Mouse (Mus musculus) activated CD4-positive, CD25-positive, alpha-beta regulatory T cell (primary cell): ENCODE results near the gene Ttc5. TPM values are rescaled to one million over a fixed set of nuclear protein-coding genes. Genes with fewer than 3 reads are reported as not detected.

Source experiments
- polyA plus RNA-seq, 2 experiments: library from polyadenylated mRNA; unstranded; fragments of 100-300 nt; shearing (Covaris generic); gene quantifications; one replicate each; pipeline ENCODE4 v1.2.1; 2017

Ttc5 gene
- 100 to 1,000 TPM; 103 to 104 TPM for polyA plus RNA-seq

GRCm38 (mm10) chr14:50785251-50785637, at the start of gene Ttc5:
Gene Ttc5, minus strand, starts transcription at chr14:50785519.

GRCm38 (mm10) chr14:50807487-50808072, 22.3 kb upstream of the Ttc5 start, which contains the start of the genes Ccnb1ip1 and Parp2:
Gene Ccnb1ip1, minus strand, starts transcription at chr14:50807732.
Gene Parp2, plus strand, starts transcription at chr14:50807841.

GRCm38 (mm10) chr14:50744994-50745393, 40.3 kb downstream of the Ttc5 start, which contains the start of gene Olfr749:
Gene Olfr749, minus strand, starts transcription at chr14:50745094.

Other genes with a start within 250 kb of the Ttc5 start
- gene Olfr744, start 170.6 kb downstream of the Ttc5 start, polyA plus RNA-seq, result not detected
- not detected for gene Olfr745, start 146.1 kb downstream of the Ttc5 start, polyA plus RNA-seq
- gene Olfr746, start 138.4 kb downstream of the Ttc5 start, polyA plus RNA-seq, result not detected
- not detected for gene Olfr747, start 92.3 kb downstream of the Ttc5 start, polyA plus RNA-seq
- gene Olfr748, start 78.1 kb downstream of the Ttc5 start, polyA plus RNA-seq, result under 1 TPM in 1 of 2 experiments, not detected in 1; 0.36 TPM
- gene Olfr749, start 40.4 kb downstream of the Ttc5 start, polyA plus RNA-seq, result not detected
- gene Ccnb1ip1, start 22.2 kb upstream of the Ttc5 start, polyA plus RNA-seq, result not detected
- 10 to 100 TPM; 59.8 to 62.3 TPM for gene Parp2, start 22.3 kb upstream of the Ttc5 start, polyA plus RNA-seq
- 10 to 100 TPM; 19.2 to 24.1 TPM for gene Tep1, start 85.0 kb upstream of the Ttc5 start, polyA plus RNA-seq
- under 1 TPM; 0.02 to 0.21 TPM for gene Klhl33, start 112.0 kb upstream of the Ttc5 start, polyA plus RNA-seq
- gene Osgep, start 139.4 kb upstream of the Ttc5 start, polyA plus RNA-seq, result 10 to 100 TPM; 84.6 to 90.7 TPM
- gene Apex1, start 139.4 kb upstream of the Ttc5 start, polyA plus RNA-seq, result 10 to 100 TPM; 41.2 to 87.4 TPM
- 10 to 100 TPM; 60.2 to 68.1 TPM for gene Pip4p1, start 145.3 kb upstream of the Ttc5 start, polyA plus RNA-seq
- gene Pnp, start 145.6 kb upstream of the Ttc5 start, polyA plus RNA-seq, result 10 to 100 TPM; 50.8 to 76.6 TPM
- not detected for gene Gm49342, start 159.0 kb upstream of the Ttc5 start, polyA plus RNA-seq
- gene Pnp2, start 170.5 kb upstream of the Ttc5 start, polyA plus RNA-seq, result 1 to 10 TPM; 1.6 to 2.0 TPM
- gene Rnase10, start 222.2 kb upstream of the Ttc5 start, polyA plus RNA-seq, result under 1 TPM in 1 of 2 experiments, not detected in 1; 0.19 TPM